Mouse (Mus musculus) cerebellum, adult 2 months (tissue): ENCODE results near the gene 1700025G04Rik.

Experiments
- CTCF ChIP-seq: fragments of 200-500 bp; IDR thresholded peaks from 2 replicates; pipeline ENCODE4 v1.5.1; 2011; ENCODE audit warnings: low read depth, mild to moderate bottlenecking, control low read depth, low read length, moderate library complexity, borderline replicate concordance; ENCODE audit not compliant: insufficient read depth
- POLR2A ChIP-seq: fragments of 200-500 bp; IDR thresholded peaks from 2 replicates; pipeline ENCODE4 v1.6.1; 2011; ENCODE audit warnings: low read length, control low read depth, borderline replicate concordance; ENCODE audit not compliant: insufficient read depth

DNA sequence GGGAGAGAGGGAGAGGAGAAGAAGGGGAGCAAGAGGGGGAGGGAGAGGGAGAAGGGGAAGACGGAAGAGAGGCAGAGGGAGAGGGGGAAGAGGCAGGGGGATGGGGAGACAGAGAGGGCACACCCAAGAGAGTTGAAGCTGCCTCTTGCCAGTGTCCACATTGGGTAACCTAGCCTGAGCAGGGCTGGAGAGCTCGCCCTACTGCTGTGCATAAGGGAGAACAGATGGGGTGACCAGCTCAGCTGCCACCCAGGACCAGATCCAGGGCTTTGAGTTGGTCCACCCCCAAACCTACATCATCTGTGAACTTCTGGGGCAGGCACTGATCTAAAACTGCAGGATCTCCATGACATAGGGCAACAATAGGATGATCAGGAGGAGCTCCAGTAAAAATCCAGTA, 125.1 kb downstream of the 1700025G04Rik start:
- TF ChIP-seq POLR2A (no peak), CTCF (no peak)
